Mouse (Mus musculus): ENCODE results near the gene Mrpl49. TPM values are rescaled to one million over a fixed set of nuclear protein-coding genes. Genes with fewer than 3 reads are reported as not detected.
"Not testable (repeated sequence)": the region's sequence is repeated elsewhere in the genome, so short reads cannot be mapped to it uniquely, and the experiment has no call there.

The Mrpl49 gene
- polyA plus RNA-seq, 1 experiment from 2014 or later, result 64.4 TPM

GRCm38 (mm10) chr19:6046294-6047153 lies 11.1 kb downstream of the Mrpl49 start, which contains the start of gene Syvn1:
TSS of gene Syvn1 (plus strand) at chr19:6046576.
- Histone ChIP-seq H3K27ac (replicated peaks) (peak within 1 kb of the TSS; percentile 99), H3K9ac (peak within 1 kb of the TSS; percentile 78), H3K4me3 (peak within 1 kb of the TSS; percentile 99), H3K27me3 (no peaks in the 10 kb centered on the region), H3K4me1 (replicated peaks) (peaks cover 27% of the 10 kb centered on the region), H3K36me3 (peaks cover 33% of the 10 kb centered on the region), H3K9me3 (no peaks in the 10 kb centered on the region), H3K4me2 (peak within 1 kb of the TSS; percentile 98)
- peak; percentile 93 for ATAC-seq (ENCODE audit: low FRiP score, low read depth)
- under 1% methylated on average over 65 of the region's 65 CpGs for WGBS

GRCm38 (mm10) chr19:6045366-6046293 lies 12.0 kb downstream of the Mrpl49 start:
- H3K36me3 ChIP-seq, result peaks cover 24% of the 10 kb centered on the region
- ATAC-seq (ENCODE audit: low FRiP score, low read depth), result peak; percentile 58
- H3K4me2 ChIP-seq, result peak overlapping the region; percentile 98
- peak overlapping the region; percentile 75 for H3K9ac ChIP-seq
- peak overlapping the region; percentile 99 for H3K4me3 ChIP-seq
- peaks cover 27% of the 10 kb centered on the region for H3K4me1 ChIP-seq (replicated peaks)
- no peaks in the 10 kb centered on the region for H3K9me3 ChIP-seq
- H3K27me3 ChIP-seq, result no peaks in the 10 kb centered on the region
- peak overlapping the region; percentile 99 for H3K27ac ChIP-seq (replicated peaks)
- 17% methylated on average over 20 of the region's 20 CpGs for WGBS

GRCm38 (mm10) chr19:6044102-6044501 lies 13.5 kb downstream of the Mrpl49 start:
- not testable (repeated sequence) for H3K9me3 ChIP-seq; H3K4me3 ChIP-seq; H3K27ac ChIP-seq (replicated peaks); H3K36me3 ChIP-seq; H3K4me2 ChIP-seq; ATAC-seq (ENCODE audit: low FRiP score, low read depth); H3K27me3 ChIP-seq; H3K9ac ChIP-seq
- peaks cover 27% of the 10 kb centered on the region for H3K4me1 ChIP-seq (replicated peaks)
- 63% methylated on average over 4 of the region's 4 CpGs for WGBS

- Histone ChIP-seq H3K27ac (replicated peaks) (no peak overlapping the region), H3K36me3 (no peaks in the 10 kb centered on the region), H3K27me3 (no peaks in the 10 kb centered on the region), H3K4me1 (replicated peaks) (peaks cover 11% of the 10 kb centered on the region), H3K4me3 (no peak overlapping the region), H3K4me2 (no peak overlapping the region), H3K9ac (no peak overlapping the region), H3K9me3 (no peaks in the 10 kb centered on the region)
- WGBS, result 74% methylated on average over 9 of the region's 9 CpGs
- ATAC-seq (ENCODE audit: low FRiP score, low read depth), result no peak
These were observed 15.3 kb downstream of the Mrpl49 start for GRCm38 (mm10) chr19:6042293-6042692.

GRCm38 (mm10) chr19:6040002-6040401 lies 17.6 kb downstream of the Mrpl49 start:
- Histone ChIP-seq H3K9me3 (no peaks in the 10 kb centered on the region), H3K9ac (no peak overlapping the region), H3K4me3 (no peak overlapping the region), H3K4me1 (replicated peaks) (peaks cover 4% of the 10 kb centered on the region), H3K27me3 (no peaks in the 10 kb centered on the region), H3K4me2 (no peak overlapping the region), H3K27ac (replicated peaks) (no peak overlapping the region), H3K36me3 (no peaks in the 10 kb centered on the region)
- ATAC-seq (ENCODE audit: low FRiP score, low read depth), result no peak

- 84% methylated on average over 7 of the region's 7 CpGs for WGBS
- no peak for ATAC-seq (ENCODE audit: low FRiP score, low read depth)
- no peaks in the 10 kb centered on the region for H3K27me3 ChIP-seq
- no peaks in the 10 kb centered on the region for H3K36me3 ChIP-seq
- H3K4me3 ChIP-seq, result no peak overlapping the region
- H3K4me1 ChIP-seq (replicated peaks), result no peaks in the 10 kb centered on the region
- no peak overlapping the region for H3K9ac ChIP-seq
- no peaks in the 10 kb centered on the region for H3K9me3 ChIP-seq
- H3K27ac ChIP-seq (replicated peaks), result no peak overlapping the region
- no peak overlapping the region for H3K4me2 ChIP-seq
These were observed 19.3 kb downstream of the Mrpl49 start for GRCm38 (mm10) chr19:6038326-6038725.

GRCm38 (mm10) chr19:6037695-6038094 lies 19.9 kb downstream of the Mrpl49 start:
- Histone ChIP-seq H3K27me3 (no peaks in the 10 kb centered on the region), H3K9ac (no peak overlapping the region), H3K4me2 (no peak overlapping the region), H3K36me3 (no peaks in the 10 kb centered on the region), H3K4me1 (replicated peaks) (no peaks in the 10 kb centered on the region), H3K9me3 (no peaks in the 10 kb centered on the region), H3K4me3 (no peak overlapping the region), H3K27ac (replicated peaks) (no peak overlapping the region)
- ATAC-seq (ENCODE audit: low FRiP score, low read depth), result no peak

GRCm38 (mm10) chr19:6035966-6036585 lies 21.5 kb downstream of the Mrpl49 start:
- H3K36me3 ChIP-seq, result no peaks in the 10 kb centered on the region
- H3K27ac ChIP-seq (replicated peaks), result no peak overlapping the region
- WGBS, result 80% methylated on average over 9 of the region's 9 CpGs
- H3K4me2 ChIP-seq, result no peak overlapping the region
- no peak overlapping the region for H3K9ac ChIP-seq
- H3K4me1 ChIP-seq (replicated peaks), result no peaks in the 10 kb centered on the region
- H3K27me3 ChIP-seq, result no peaks in the 10 kb centered on the region
- ATAC-seq (ENCODE audit: low FRiP score, low read depth), result no peak
- H3K9me3 ChIP-seq, result no peaks in the 10 kb centered on the region
- no peak overlapping the region for H3K4me3 ChIP-seq

- H3K9ac ChIP-seq, result no peak overlapping the region
- WGBS, result 69% methylated on average over 14 of the region's 14 CpGs
- ATAC-seq (ENCODE audit: low FRiP score, low read depth), result no peak
These were observed 26.9 kb downstream of the Mrpl49 start for GRCm38 (mm10) chr19:6030520-6031280.

GRCm38 (mm10) chr19:6029426-6029825 lies 28.2 kb downstream of the Mrpl49 start:
- H3K9ac ChIP-seq, result no peak overlapping the region
- no peak overlapping the region for H3K4me2 ChIP-seq
- H3K36me3 ChIP-seq, result no peaks in the 10 kb centered on the region
- H3K4me3 ChIP-seq, result no peak overlapping the region
- no peak for ATAC-seq (ENCODE audit: low FRiP score, low read depth)
- H3K9me3 ChIP-seq, result no peaks in the 10 kb centered on the region
- no peaks in the 10 kb centered on the region for H3K27me3 ChIP-seq
- no peaks in the 10 kb centered on the region for H3K4me1 ChIP-seq (replicated peaks)
- H3K27ac ChIP-seq (replicated peaks), result no peak overlapping the region
- 80% methylated on average over 9 of the region's 9 CpGs for WGBS

More at GRCm38 (mm10) chr19:6030520-6031280, 26.9 kb downstream of the Mrpl49 start:
- Histone ChIP-seq H3K4me1 (replicated peaks) (no peaks in the 10 kb centered on the region), H3K4me3 (no peak overlapping the region), H3K9me3 (no peaks in the 10 kb centered on the region), H3K4me2 (no peak overlapping the region), H3K27me3 (no peaks in the 10 kb centered on the region), H3K27ac (replicated peaks) (no peak overlapping the region), H3K36me3 (no peaks in the 10 kb centered on the region)

GRCm38 (mm10) chr19:6028991-6029390 lies 28.6 kb downstream of the Mrpl49 start:
- no peaks in the 10 kb centered on the region for H3K9me3 ChIP-seq
- no peak overlapping the region for H3K27ac ChIP-seq (replicated peaks)
- no peak for ATAC-seq (ENCODE audit: low FRiP score, low read depth)
- no peaks in the 10 kb centered on the region for H3K4me1 ChIP-seq (replicated peaks)
- WGBS, result 88% methylated on average over 6 of the region's 6 CpGs
- H3K4me3 ChIP-seq, result no peak overlapping the region
- no peak overlapping the region for H3K4me2 ChIP-seq
- H3K9ac ChIP-seq, result no peak overlapping the region
- no peaks in the 10 kb centered on the region for H3K36me3 ChIP-seq
- H3K27me3 ChIP-seq, result no peaks in the 10 kb centered on the region

Measured in hindbrain, embryonic 15.5 days (tissue).